Mouse (Mus musculus) adrenal gland, postnatal 4 days (tissue): ENCODE measurements around the gene Prkaa1. TPM values are rescaled to one million over a fixed set of nuclear protein-coding genes. Genes with fewer than 3 reads are reported as not detected.
"Not testable (repeated sequence)": the region's sequence is repeated elsewhere in the genome, so short reads cannot be mapped to it uniquely, and the experiment has no call there.

Experiments
- DNase-seq, 2 experiments: peaks; one replicate each; pipeline ENCODE4 v3.0.0; 2021 to 2022; ENCODE audit warnings: low spot score in 2 of 2, mixed read lengths in 2 of 2
- total RNA-seq, 2 experiments: library from RNA; stranded (reverse); gene quantifications; 2 replicates each; pipeline ENCODE4 v1.2.3; 2021

Prkaa1 gene
- total RNA-seq, 2 experiments from 2014 or later, result 31.2 to 32.2 TPM

- DNase-seq, result no peak
These were observed 15.2 kb downstream of the Prkaa1 start for GRCm38 (mm10) chr15:5158827-5159226.

DNA sequence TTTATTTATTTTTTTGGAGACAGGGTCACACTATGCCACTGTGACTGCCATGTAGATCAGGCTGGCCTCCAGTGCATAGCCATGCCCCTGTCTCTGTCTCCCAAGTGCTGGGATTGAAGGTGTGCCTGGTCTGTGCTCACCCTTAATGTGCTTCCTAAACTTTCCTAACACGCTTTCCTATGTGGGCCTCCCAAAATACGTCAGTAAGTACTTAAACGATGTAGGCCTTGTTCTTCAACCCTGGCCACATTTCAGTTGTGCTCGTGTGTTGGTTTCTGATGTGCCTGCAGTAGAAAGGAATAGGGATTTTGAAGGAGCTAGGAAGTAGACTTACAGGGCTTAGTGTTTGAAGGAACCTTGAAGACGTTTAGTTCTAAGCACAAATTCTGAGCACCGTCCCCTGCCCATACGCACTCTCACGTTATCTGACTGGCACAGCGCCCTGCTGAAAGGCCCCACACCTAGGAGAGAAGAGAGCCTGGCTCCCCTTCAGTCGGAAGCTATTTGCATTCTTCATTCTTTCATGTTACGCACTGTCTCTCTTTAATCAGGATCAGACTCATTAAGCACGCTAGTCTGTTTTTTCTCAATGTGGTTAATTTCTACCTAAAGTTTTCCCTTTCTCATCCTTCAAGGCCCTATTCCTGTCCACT lies 21.6 kb downstream of the Prkaa1 start:
- DNase-seq, result no peak

GRCm38 (mm10) chr15:5173217-5173820 lies 29.7 kb downstream of the Prkaa1 start:
- no peak for DNase-seq

GRCm38 (mm10) chr15:5184668-5185330 lies 41.1 kb downstream of the Prkaa1 start:
- DNase-seq, result no peak

- DNase-seq, result peak; percentile 22 to 55
These were observed 42.0 kb downstream of the Prkaa1 start, which contains the start of gene Ttc33 for GRCm38 (mm10) chr15:5185366-5186292. Gene Ttc33 (plus strand): TSS chr15:5185525.

GRCm38 (mm10) chr15:5186293-5186675 lies 42.6 kb downstream of the Prkaa1 start:
- DNase-seq, result no peak

DNA sequence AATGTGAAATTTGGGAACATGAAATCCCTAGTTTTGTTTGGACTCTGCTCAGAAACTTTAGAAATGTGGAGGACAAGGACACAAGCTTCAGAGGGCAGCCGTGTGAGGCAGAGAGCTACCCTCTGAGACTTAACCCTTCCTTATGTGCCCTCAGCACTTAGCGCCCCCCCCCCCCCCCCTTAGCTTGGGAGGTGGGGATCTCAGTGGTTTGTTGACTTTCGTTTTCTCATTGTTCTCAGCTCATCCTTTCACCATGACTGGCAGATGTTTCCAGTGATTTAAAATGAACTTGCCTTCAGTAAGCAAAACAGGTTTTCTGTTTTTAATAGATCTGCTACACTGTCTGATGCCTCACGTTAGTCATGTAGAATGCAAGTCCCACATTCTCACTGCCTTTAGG lies 43.5 kb downstream of the Prkaa1 start:
- no peak for DNase-seq

- no peak for DNase-seq
These were observed 44.4 kb downstream of the Prkaa1 start for GRCm38 (mm10) chr15:5188029-5188428.

DNA sequence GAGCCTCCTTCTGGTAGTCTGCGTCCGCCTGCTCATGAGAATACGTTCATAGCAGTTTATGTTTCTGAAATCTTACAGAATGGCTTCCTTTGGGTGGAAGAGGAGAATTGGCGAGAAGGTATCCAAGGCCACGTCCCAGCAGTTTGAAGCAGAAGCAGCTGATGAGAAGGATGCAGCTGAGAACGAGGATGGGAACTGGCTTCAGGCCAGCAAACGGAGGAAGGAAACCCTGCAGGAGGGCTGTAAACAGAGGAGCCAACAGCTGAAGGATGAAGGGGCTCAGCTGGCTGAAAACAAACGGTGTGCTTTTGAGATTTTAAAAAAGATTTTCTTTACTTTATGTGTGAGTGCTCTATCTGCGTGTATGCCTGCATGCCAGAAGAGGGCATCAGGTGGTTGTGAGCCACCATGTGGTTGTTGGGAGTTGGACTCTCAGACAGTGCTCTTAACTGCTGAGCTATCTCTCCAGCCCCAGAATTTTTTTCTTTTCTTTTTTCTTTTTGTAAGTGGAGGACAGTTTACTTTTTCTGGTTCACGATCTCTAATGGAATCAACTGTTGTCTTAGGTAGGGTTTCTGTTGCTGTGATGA lies 45.9 kb downstream of the Prkaa1 start:
- no peak for DNase-seq

- no peak for DNase-seq
These were observed 50.2 kb downstream of the Prkaa1 start for GRCm38 (mm10) chr15:5193833-5194232.

GRCm38 (mm10) chr15:5194446-5194845 lies 50.8 kb downstream of the Prkaa1 start:
- no peak for DNase-seq

GRCm38 (mm10) chr15:5194931-5195330 lies 51.3 kb downstream of the Prkaa1 start:
- no peak for DNase-seq

GRCm38 (mm10) chr15:5195987-5196514 lies 52.4 kb downstream of the Prkaa1 start:
- DNase-seq, result no peak

GRCm38 (mm10) chr15:5196691-5197090 lies 53.0 kb downstream of the Prkaa1 start:
- DNase-seq, result no peak

GRCm38 (mm10) chr15:5205222-5205621 lies 61.6 kb downstream of the Prkaa1 start:
- DNase-seq, result no peak

GRCm38 (mm10) chr15:5209116-5209515 lies 65.5 kb downstream of the Prkaa1 start:
- DNase-seq, result no peak

DNA sequence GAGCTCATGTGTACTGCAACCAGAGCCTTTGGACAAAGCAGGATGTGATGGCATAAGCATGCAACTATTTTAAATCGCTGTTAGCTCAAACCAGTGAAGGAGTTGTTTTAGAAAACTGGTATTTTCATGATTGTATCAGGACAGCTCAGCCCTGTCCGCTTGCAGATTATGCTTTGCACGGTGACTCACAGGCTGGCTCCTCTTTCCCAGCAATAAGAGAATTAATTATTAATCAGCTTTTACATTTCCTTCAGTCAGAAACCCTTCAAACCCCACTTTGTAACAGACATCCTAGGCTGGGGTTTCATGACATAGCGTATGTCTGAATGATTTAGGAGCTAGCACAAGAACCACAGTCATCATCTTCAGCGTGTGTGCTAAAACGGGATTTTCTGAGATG lies 76.8 kb downstream of the Prkaa1 start:
- DNase-seq, result no peak

DNA sequence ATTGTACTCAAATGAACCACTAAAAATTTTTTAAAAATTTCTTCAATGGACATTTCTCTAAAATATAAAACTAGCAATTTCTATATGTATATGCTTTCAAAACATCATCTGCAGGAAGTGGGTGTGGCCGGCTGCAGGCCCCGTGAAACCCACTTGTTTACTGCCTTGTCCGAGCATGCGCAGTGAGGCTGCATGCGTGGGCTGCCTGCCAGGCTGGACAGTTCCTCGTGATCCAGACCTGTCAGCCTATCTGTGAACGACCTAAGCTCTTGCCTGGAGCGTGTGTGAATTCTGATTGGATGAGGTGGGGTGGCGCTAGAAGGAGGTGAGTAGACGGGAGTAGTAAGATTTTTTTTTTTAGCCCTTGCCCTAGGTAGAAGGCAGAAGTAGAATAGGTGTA lies 87.1 kb downstream of the Prkaa1 start:
- DNase-seq, result not testable (repeated sequence)
